Mouse (Mus musculus): ENCODE results near the gene Gars. TPM values are rescaled to one million over a fixed set of nuclear protein-coding genes. Genes with fewer than 3 reads are reported as not detected.

Gars gene
- polyA plus RNA-seq, 1 experiment from 2014 or later: 107 TPM

DNA sequence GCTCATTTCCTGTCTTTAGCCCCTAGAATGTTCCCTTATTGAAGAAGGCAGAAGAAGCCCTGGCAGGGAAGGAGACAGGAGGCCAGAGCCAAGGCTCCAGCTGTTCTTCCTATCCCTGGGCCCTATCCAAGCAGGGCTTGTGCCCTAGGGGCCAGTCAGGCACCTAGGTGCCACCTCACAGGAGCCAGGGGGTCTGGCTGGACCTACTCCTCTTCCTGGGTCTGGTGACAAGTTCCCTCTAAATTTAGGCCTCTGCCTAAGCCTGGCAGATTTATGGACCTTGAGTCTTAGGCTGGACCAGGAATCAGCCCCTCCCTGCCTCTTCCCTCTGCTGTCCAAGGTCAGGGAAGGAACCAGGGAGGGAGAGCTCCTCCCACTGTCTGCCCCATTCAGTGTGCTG, 90.6 kb downstream of the Gars start:
- no peak for TF ChIP-seq CTCF (IDR thresholded peaks at IDR 0.05; ENCODE audit: low read depth)
- no peak overlapping the region for H3K4me2 ChIP-seq (ENCODE audit: low read length)
- H3K36me3 ChIP-seq (ENCODE audit: insufficient read depth, low read length): no peaks in the 10 kb centered on the region
- ATAC-seq (replicated peaks; ENCODE audit: low FRiP score, low read depth) (no peak), DNase-seq (ENCODE audit: low spot score) (no peak)
- H3K27ac ChIP-seq: no peak overlapping the region
- H3K4me3 ChIP-seq (replicated peaks; ENCODE audit: low read depth, low read length): no peak overlapping the region
- no peaks in the 10 kb centered on the region for H3K4me1 ChIP-seq (replicated peaks; ENCODE audit: insufficient read depth, low read length)
- H3K27me3 ChIP-seq (ENCODE audit: insufficient read depth, low read length): no peaks in the 10 kb centered on the region
- no peaks in the 10 kb centered on the region for H3K9me3 ChIP-seq (replicated peaks; ENCODE audit: low read length)
- no peak overlapping the region for H3K9ac ChIP-seq (ENCODE audit: low read depth, low read length)

Other genes starting within 250 kb of the Gars start
- gene Znrf2, start 221.1 kb upstream of the Gars start, polyA plus RNA-seq (2015; fragmentation: Nextera tagmentation; extraction: Ambion mirVana): 6.7 and 7.3 TPM in 2 replicates
- 4.5 TPM in 2 replicates for gene Nod1, start 65.4 kb upstream of the Gars start, polyA plus RNA-seq (2015; fragmentation: Nextera tagmentation; extraction: Ambion mirVana)
- 17.7 and 17.9 TPM in 2 replicates for gene Ggct, start 45.1 kb upstream of the Gars start, polyA plus RNA-seq (2015; fragmentation: Nextera tagmentation; extraction: Ambion mirVana)
- gene Crhr2, start 95.0 kb downstream of the Gars start, polyA plus RNA-seq (2015; fragmentation: Nextera tagmentation; extraction: Ambion mirVana): 0.06 and 0.12 TPM in 2 replicates
- gene Inmt, start 137.0 kb downstream of the Gars start, polyA plus RNA-seq (2015; fragmentation: Nextera tagmentation; extraction: Ambion mirVana): 25.1 and 25.4 TPM in 2 replicates
- 11.6 TPM in 2 replicates for gene Mindy4, start 165.4 kb downstream of the Gars start, polyA plus RNA-seq (2015; fragmentation: Nextera tagmentation; extraction: Ambion mirVana)